Mouse (Mus musculus): ENCODE data around the gene Pcyt1a.

Gene Pcyt1a

DNA sequence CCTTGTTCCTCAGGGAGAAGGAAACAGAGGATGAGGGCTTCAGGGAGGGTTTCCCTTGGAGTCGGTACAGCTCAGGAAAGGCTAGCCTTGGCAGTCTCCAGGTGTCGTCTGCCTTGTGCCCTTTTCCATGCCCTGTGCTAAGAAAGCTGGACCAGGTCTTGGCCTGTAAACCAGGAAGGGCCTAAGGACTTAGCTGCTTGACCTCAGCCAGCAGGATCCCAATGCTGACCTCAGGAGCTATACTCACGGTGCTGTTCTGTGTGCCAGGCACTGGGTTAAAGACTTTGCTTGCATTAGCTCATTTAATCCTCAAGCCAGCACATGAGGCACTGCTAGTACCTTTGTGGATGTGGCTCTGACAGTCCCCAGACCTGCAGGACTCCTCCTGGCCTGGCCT lies 80.6 kb downstream of the Pcyt1a start:
- DNase-seq, result no peak

DNA sequence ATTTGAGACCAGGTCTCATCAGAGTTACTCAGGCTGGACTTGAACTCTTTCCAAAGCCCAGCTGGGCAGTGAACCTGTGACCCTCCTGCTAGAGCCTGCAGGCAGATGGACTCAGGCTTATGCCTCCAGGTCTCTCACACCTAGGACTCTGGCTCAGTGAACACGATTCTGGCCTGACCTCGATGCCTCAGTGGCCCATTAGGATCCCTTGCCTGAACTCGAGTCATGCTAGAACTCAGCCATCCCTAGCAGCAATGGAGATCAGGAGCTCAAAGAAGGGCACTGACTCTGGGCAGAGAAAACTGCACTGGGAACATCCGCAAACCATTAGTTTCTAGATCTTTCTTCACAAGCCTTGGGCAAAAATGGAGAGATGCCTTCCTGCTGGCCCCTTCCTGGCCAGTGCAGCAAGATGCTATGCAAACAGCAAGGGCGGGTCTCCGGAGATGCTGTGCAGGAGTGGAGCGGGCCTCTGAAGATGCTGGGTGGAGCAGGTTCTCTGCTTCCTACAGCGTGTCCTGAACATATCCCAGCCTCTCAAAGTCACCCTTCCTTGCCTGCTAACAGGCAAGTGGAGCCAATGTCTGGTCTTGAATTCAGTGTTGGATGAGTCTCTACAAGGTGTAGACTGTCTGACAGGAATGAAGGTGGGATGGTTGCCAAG lies 81.2 kb downstream of the Pcyt1a start:
- DNase-seq, result no peak

DNA sequence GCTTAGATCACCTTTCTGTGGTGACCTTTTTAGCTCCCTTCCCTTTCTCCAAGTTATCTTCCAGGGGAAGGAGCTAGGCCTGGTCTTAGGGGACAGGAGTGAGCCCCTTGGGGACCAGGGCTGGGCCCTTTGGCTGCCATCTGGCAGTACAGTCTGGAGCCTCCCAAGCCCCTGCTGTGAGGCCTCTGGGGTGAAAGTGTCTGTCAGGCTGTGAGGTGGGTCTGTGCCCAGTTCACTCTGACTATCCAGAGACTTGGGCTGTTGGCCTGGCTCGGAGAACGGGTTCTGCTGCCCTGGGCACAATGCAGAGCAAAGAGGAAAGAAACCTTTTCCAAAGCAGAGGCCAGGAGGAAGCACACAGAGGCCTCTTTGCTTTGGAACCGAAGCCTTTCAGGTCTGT lies 82.2 kb downstream of the Pcyt1a start:
- no peak for DNase-seq

DNA sequence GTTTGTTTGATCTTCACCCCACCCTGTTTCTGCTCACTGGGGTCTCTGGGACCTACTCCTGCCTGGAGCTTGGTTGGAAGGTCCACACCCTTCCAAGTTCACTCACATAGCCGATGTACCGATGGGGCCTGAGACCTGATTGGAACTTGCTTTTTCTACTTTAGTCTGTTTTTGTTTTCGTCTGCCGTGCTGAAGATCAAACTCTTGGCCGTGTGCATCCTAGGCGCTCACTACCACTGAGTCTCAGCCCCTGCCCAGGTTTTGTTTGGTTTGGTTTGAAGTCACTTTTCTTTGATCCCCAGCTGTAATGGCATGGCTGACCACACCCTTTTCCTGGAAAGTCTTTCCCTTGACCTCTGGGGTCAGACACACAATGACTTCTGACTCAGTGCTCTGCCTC lies 82.7 kb downstream of the Pcyt1a start:
- no peak for DNase-seq

DNA sequence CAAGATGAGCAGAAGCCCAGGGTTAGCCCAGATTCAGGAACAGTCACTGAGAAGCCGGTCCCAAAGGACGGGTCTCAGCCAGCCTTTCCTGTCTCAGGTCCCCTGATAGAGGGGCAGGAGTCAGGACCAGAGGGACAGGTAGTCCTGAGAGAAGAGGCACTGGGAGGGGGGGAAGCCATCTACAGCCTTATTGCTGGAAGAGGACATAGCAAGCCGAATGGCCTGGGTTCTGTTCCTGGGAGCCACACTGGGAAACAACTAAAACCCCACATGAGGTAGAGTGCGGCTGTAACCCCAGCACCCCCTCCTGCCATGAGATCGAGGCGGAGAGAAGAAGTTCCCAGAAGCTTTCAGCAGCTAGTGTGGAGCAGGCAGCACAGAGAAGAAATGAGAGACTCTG lies 83.2 kb downstream of the Pcyt1a start:
- no peak for DNase-seq

DNA sequence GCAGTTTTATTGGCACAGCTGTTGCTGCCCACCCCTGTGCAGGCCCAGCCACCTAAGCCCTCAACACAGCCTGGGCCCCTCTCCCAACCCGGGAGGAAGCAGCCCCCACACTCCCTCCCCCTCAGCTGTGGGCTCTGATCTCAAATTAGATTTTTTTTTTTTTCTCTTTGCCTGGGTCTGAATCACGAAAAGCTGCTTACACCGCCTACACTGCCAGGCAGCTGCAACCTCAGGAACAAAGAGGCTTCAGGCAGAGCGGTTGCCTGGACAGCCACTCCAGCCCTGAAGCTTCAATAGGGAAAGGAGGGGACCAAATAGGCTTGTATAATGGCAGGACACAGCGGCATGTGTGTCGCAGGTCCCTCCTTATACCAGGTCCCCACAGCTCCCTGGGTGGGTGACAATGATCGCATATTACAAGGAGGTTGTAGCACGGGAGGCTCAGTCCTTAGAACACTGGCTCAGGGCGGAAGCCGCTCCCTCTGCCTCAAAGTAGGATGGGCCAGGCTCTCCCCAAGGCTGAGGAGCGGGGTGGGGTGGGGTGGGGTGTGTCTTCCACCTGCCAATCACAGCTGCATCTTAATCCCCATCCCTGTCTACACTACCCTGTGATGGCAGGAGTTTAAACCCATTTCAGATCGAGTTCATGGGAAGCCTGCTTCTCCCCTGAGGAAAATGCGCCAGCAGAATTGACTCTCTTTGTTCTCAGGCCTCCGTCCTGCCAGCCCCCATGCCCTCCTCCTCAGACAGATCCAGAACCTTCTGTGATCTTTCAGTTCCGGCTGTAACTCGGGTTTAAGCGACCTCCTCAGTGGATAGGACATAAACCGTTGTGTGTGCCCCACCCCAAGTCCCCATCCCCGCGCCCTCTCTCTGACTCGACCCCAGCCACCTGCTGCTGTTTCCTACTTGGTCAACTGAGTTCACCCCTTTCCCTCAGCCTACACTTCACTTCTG lies 85.6 kb downstream of the Pcyt1a start:
- DNase-seq, result no peak

DNA sequence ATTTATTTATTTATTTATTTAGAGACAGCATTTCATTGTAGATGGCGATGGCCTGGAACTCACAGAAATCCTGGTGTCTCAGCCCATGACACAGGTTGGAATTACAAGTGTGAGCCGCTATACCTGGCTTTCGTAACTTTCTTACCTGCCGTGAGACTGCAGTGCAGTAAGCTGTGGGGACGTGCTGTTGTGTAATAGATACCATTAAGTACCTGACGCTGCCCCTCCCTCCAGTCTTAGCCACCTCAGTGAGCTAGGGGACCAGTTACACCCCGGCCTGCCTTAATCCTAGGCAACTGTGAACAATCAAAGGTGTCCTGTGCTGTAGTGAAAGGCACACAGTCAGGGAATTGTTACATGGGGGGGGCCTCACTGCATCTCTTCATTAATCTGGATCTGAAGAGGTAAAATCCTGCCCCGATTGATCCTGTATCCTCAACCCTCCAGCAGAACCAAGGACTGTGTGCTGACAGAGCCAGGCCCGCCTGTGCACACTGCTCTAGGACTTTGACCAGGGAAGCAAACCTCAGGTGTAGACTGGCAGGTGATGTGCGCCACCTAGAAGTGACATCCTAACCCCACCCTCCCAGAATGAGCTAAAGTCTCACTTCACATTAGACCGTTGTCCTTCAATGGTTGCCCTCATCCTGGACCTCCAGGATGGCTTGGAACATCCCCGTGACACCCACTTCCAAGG lies 87.2 kb downstream of the Pcyt1a start:
- DNase-seq, result no peak

DNA sequence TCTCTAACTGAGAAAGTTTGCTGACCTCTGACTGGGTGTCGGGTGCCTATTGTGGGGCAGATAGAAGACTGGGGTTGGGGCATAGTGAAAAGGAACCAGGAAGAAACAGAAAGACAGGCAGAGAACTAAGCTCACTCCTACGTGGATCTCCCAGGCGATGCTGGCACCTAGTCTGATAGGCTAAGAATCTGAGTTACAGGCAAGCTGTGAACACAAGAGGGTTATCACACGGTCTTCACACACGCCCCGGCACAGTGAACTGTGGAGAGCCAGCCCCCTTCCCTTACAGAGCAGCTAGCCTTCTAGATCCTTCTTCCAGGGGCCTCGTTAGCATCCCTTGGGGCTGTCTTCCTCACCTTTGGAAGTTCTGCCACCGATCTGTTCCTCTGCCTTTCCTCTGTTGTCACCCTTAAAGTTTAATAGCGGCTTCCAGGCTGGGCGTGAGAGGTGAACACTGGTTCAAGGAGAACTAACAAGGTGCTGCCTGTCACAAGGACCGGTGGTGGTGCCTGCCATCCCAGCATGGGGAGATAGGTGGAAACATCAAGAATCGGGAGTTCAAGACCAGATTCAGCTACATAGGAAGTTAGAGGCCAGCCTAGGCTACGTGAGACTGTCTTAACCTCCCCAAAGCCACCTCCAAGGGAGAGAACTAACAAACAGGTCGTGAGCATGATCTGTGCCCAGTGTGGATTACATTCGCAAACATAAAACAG lies 89.1 kb downstream of the Pcyt1a start:
- no peak for DNase-seq

DNA sequence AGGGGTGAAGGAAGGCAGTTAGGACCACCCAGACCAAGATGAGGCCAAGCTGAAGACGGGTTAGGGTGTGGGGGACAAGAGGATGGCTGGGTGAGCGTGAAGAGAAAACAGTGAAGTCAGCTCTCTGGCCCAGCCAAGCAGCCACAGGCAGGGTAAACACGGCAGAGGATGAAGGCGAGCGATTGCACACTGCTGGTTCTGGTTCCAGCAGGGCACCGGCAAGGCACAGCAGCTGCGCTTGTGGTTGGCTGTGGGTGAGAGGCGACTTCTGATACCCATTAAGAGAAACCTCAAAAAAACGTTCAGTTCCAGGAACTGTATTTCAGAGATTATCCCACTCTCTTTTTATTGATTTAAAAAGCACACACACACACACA lies 89.6 kb downstream of the Pcyt1a start:
- DNase-seq, result no peak

DNA sequence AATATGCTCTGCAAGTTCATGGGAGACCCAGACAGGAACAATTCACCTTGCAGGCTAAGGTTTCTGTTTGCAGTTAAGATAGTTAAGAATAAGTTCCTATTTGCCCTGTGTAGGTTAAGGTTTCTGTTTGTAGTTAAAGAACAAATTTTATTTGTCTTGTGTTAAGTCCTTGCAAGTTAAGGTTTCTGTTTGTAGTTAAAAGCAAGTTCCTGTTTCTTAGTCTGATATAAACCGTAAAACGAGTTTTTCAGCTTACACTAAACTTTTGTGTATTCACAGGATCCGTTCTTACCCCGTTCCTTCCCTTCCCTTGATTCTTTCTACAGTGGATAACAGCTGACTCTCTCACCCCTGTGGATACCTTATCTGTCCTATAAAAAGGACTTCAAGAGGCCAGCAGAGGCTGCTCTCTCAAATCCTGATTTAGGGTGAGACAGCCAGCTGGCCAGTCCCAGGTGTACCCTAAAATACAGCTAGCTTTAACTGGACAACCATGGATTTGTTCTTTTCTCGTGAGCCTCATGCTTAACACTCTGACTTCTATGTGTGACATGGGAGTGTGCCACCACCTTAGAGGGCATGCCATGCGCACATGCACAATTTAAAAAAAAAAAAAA lies 92.0 kb downstream of the Pcyt1a start:
- no peak for DNase-seq

DNA sequence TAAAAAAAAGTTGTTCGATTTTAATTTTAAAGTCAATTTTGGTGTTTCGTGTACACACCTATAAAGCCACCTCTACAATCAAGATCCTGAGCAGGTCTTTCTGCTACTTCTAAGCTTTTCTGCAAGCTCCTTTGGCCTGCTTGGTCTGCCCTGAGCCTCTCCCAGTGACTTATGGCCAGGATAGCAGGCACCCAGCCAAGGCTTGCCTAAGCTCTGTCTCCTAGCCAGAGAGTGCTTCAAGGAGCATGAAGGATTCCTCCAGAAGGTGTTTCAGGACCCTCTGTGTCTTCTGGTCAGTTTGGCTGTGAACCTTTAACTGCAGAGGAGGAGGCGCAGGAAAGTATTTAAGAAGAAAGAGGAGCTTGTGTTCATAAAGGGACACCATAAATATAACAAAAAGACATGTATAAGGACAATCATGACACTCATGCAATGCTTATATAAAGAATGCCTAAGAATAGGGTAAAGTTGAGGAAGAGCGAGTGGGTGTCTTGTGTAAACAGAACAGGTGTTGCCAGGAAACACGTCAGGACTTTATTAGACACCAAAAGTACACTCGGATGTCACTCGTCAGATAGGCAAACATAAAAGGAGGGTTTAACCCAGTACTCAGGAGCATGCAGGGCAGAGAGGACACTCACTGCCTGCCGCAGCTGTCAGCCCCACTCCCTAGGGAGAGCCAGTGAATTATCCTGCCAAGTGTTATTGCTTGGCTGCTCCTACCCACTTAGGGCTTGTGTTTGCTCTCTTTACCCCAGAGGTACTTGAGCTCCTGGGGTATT lies 92.9 kb downstream of the Pcyt1a start:
- DNase-seq, result peak; percentile 51

DNA sequence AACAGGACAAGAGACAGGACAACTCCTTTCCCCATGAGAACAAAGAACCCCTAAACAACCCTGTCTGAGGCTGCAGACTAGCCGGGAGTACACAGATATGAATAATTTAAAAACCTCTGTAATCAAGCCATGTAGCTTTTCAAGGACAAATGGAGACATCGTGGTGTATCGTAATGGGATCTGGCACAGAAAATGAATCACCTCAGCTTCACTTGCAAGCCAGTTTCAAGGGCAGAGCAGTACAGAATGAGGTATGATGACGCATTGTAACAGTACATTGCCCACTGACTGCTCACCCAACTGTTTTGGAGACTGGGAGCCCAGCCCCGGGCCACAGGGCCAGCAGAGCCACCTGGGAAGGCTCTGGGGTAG lies 93.5 kb downstream of the Pcyt1a start:
- DNase-seq, result no peak
